Mouse (Mus musculus) liver, postnatal 0 days (tissue): ENCODE results near the gene Fam196a.

Experiments used
- CTCF ChIP-seq: sonication (generic); IDR thresholded peaks from 2 replicates; pipeline ENCODE4 v1.5.1; 2016; ENCODE audit warnings: antibody characterized with exemption, low read depth
- EP300 ChIP-seq: IDR thresholded peaks from 2 replicates; pipeline ENCODE4 v1.6.1; 2016; ENCODE audit warnings: antibody characterized with exemption, low read depth, mild to moderate bottlenecking

DNA sequence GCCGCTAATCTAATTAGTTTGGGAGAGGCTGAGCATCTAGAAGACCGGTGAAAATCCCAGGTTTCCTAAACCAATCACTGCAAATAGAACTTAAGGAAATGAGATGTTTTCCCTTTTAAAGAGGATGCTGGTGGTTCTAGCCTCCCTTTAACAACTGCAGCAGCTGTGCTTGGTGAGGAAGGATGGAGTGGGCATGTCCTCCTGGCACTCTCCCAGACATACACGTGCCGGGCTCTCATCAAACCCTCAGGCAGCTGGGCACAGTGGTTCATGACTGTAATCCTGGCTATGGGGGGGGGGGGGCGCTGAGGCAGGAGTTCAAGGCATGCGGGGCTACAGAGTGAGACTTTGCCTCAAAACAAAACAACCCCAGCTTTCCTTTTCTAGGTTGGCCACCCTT, 4.8 kb upstream of the Fam196a start:
- TF ChIP-seq CTCF (no peak), EP300 (no peak)
